8 mouse cellular contexts compared by ENCODE assay signal in genomic region chr12:69681566-69682061, GRCm38 (mm10). TPM values are rescaled to one million over a fixed set of nuclear protein-coding genes. Genes with fewer than 3 reads are reported as not detected.
DNase-seq lines count a peak whose midpoint lies in the region; ATAC-seq lines count a peak whose summit lies in the region.

Sos2 (minus strand) TSS chr12:69681852.

- ATAC-seq in inflammation-experienced regulatory T-cells, adult 6 months: peak; percentile 23
- ATAC-seq in megakaryocyte, adult 5-6 weeks (ENCODE audit: poor library complexity, severe bottlenecking): peak; percentile 35

- DNase-seq in layer of hippocampus, adult 11-12 months (ENCODE audit: low spot score): peak; percentile 45
- no peak for DNase-seq in layer of hippocampus, adult 9-10 months (ENCODE audit: low spot score)
- DNase-seq in embryo, embryonic 10.5 days (ENCODE audit: low spot score): peak; percentile 66
- DNase-seq in gastrocnemius, postnatal 25 days: peak; percentile 75
- DNase-seq in left cerebral cortex, postnatal 10 days (ENCODE audit: extremely low spot score in 1 of 2, low spot score in 2 of 2): peak; percentile 18 to 80
- peak; percentile 50 to 65 for DNase-seq in right cerebral cortex, postnatal 10 days (ENCODE audit: low spot score in 2 of 2)

- intact Hi-C loops in left cerebral cortex, postnatal 10 days (cut with DNase I): loop anchor here (10.0 kb wide), 1 partner anchor 307 kb away; the partner anchor contains the start of genes Arf6 and Gm9887

RNA-seq across cellular contexts. Expression of gene Sos2, which starts in this region (rescaled TPM):
- 10 to 100 TPM; 35.3 to 39.6 TPM for total RNA-seq in gastrocnemius, postnatal 25 days (2021)
- polyA plus RNA-seq in inflammation-experienced regulatory T-cells, adult 6 months (2017; shearing (Covaris generic)): 10 to 100 TPM; 13.4 to 23.9 (median 14.5) TPM
- 10 to 100 TPM; 27.7 to 34.3 TPM for total RNA-seq in left cerebral cortex, postnatal 10 days (2021)
- total RNA-seq in megakaryocyte, adult 5-6 weeks (2015): 58.6 and 64.1 TPM in 2 replicates
- 29.9 and 57.6 TPM in 2 replicates for total RNA-seq in megakaryocyte, adult 5-6 weeks (2017)
